Mouse (Mus musculus) megakaryocyte, embryonic 14.5 days (primary cell): ENCODE results near the gene Atp2b2.

Experiments used
- FLI1 ChIP-seq: IDR thresholded peaks from 2 replicates; pipeline ENCODE4 v1.6.1; 2012; ENCODE audit warnings: low read length, inconsistent platforms, mixed read lengths
- GATA1 ChIP-seq: IDR thresholded peaks from 3 replicates; pipeline ENCODE4 v1.6.1; 2012; ENCODE audit warnings: mixed read lengths, low read length, inconsistent platforms, borderline replicate concordance

- TF ChIP-seq FLI1, result no peak
- TF ChIP-seq GATA1, result no peak
Observed at GRCm38 (mm10) chr6:114078556-114078955, 36.1 kb upstream of the Atp2b2 start.
